Mouse (Mus musculus): ENCODE measurements around the gene Tmem127. TPM values are rescaled to one million over a fixed set of nuclear protein-coding genes. Genes with fewer than 3 reads are reported as not detected.

The Tmem127 gene
- total RNA-seq, 2 experiments from 2014 or later = 69.4 to 93.4 TPM

Other genes starting within 250 kb of the Tmem127 start
- 10 to 100 TPM; 11.1 to 11.6 TPM for gene Ap4e1, start 239.2 kb upstream of the Tmem127 start, total RNA-seq (2021)
- 10 to 100 TPM; 24.3 to 33.8 TPM for gene Blvra, start 177.2 kb upstream of the Tmem127 start, total RNA-seq (2021)
- 1 to 10 TPM; 3.9 to 4.3 TPM for gene Ncaph, start 114.0 kb upstream of the Tmem127 start, total RNA-seq (2021)
- 1 to 10 TPM; 6.1 to 6.7 TPM for gene Itpripl1, start 104.5 kb upstream of the Tmem127 start, total RNA-seq (2021)
- 1 to 10 TPM; 1.4 to 1.7 TPM for gene 1810024B03Rik, start 39.6 kb upstream of the Tmem127 start, total RNA-seq (2021)
- gene Snrnp200, start 39.5 kb upstream of the Tmem127 start, total RNA-seq (2021) = 10 to 100 TPM; 74.0 to 76.0 TPM
- 100 to 1,000 TPM; 113 to 147 TPM for gene Ciao1, start 92 bp upstream of the Tmem127 start, total RNA-seq (2021)
- gene Stard7, start 22.3 kb downstream of the Tmem127 start, total RNA-seq (2021) = 100 to 1,000 TPM; 104 to 112 TPM
- under 1 TPM; 0.63 to 0.73 TPM for gene Dusp2, start 88.3 kb downstream of the Tmem127 start, total RNA-seq (2021)
- gene Astl, start 90.7 kb downstream of the Tmem127 start, total RNA-seq (2021) = not detected
- 1 to 10 TPM; 1.9 to 2.0 TPM for gene Adra2b, start 115.3 kb downstream of the Tmem127 start, total RNA-seq (2021)
- gene Gpat2, start 177.3 kb downstream of the Tmem127 start, total RNA-seq (2021) = under 1 TPM; 0.26 to 0.56 TPM
- gene Fahd2a, start 196.7 kb downstream of the Tmem127 start, total RNA-seq (2021) = 10 to 100 TPM; 41.1 to 50.6 TPM

Data from adrenal gland, postnatal 36 days (tissue).